Mouse (Mus musculus): ENCODE measurements at regions not wholly inside any gene's neighbourhood (a gene's known extent, or its start where the extent isn't known, plus 50 kb on each side); places are given as distances from the start of the nearest gene placed in this dataset.

- H3K36me3 ChIP-seq (ENCODE audit: control insufficient read depth, insufficient read depth, low read length): no peaks in the 10 kb centered on the region
- H3K4me3 ChIP-seq (replicated peaks; ENCODE audit: low read depth, low read length): no peak overlapping the region
- H3K9me3 ChIP-seq (ENCODE audit: control insufficient read depth, low read length): no peaks in the 10 kb centered on the region
- H3K4me2 ChIP-seq (ENCODE audit: low read length): no peak overlapping the region
- 91% methylated on average over 1 of the region's 1 CpGs for WGBS
- H3K27me3 ChIP-seq (ENCODE audit: control insufficient read depth, insufficient read depth, low read length): no peaks in the 10 kb centered on the region
- no peak overlapping the region for H3K9ac ChIP-seq (replicated peaks; ENCODE audit: low read length)
- ATAC-seq (ENCODE audit: low FRiP score, low TSS enrichment) (no peak), DNase-seq (no peak)
- no peak overlapping the region for H3K27ac ChIP-seq (replicated peaks; ENCODE audit: low read depth, low read length)
- no peaks in the 10 kb centered on the region for H3K4me1 ChIP-seq (ENCODE audit: control insufficient read depth, insufficient read depth, low read length)
These were observed 136.9 kb downstream of the Uaca start for GRCm38 (mm10) chr9:60931290-60931689.

GRCm38 (mm10) chr9:60936937-60937336 is 142.6 kb downstream of the Uaca start:
- 92% methylated on average over 9 of the region's 9 CpGs for WGBS
- DNase-seq (no peak), ATAC-seq (ENCODE audit: low FRiP score, low TSS enrichment) (no peak)
- Histone ChIP-seq H3K27me3 (ENCODE audit: control insufficient read depth, insufficient read depth, low read length) (no peaks in the 10 kb centered on the region), H3K36me3 (ENCODE audit: control insufficient read depth, insufficient read depth, low read length) (no peaks in the 10 kb centered on the region), H3K4me2 (ENCODE audit: low read length) (no peak overlapping the region), H3K27ac (replicated peaks; ENCODE audit: low read depth, low read length) (no peak overlapping the region), H3K9ac (replicated peaks; ENCODE audit: low read length) (no peak overlapping the region), H3K4me3 (replicated peaks; ENCODE audit: low read depth, low read length) (no peak overlapping the region), H3K9me3 (ENCODE audit: control insufficient read depth, low read length) (no peaks in the 10 kb centered on the region), H3K4me1 (ENCODE audit: control insufficient read depth, insufficient read depth, low read length) (peaks cover 8% of the 10 kb centered on the region)

- DNase-seq (peak; percentile 95), ATAC-seq (ENCODE audit: low FRiP score, low TSS enrichment) (peak; percentile 75; the same call in 1 of the 2 replicates)
- H3K9ac ChIP-seq (replicated peaks; ENCODE audit: low read length): no peak overlapping the region
- H3K4me3 ChIP-seq (replicated peaks; ENCODE audit: low read depth, low read length): no peak overlapping the region
- no peaks in the 10 kb centered on the region for H3K27me3 ChIP-seq (ENCODE audit: control insufficient read depth, insufficient read depth, low read length)
- 0 out of 2 replicates have a peak overlapping the region, but pooled peaks have one; percentile 13 for H3K27ac ChIP-seq (replicated peaks; ENCODE audit: low read depth, low read length)
- H3K36me3 ChIP-seq (ENCODE audit: control insufficient read depth, insufficient read depth, low read length): no peaks in the 10 kb centered on the region
- 22% methylated on average over 18 of the region's 18 CpGs for WGBS
- H3K9me3 ChIP-seq (ENCODE audit: control insufficient read depth, low read length): no peaks in the 10 kb centered on the region
- H3K4me1 ChIP-seq (ENCODE audit: control insufficient read depth, insufficient read depth, low read length): peaks cover 8% of the 10 kb centered on the region
- no peak overlapping the region for H3K4me2 ChIP-seq (ENCODE audit: low read length)
These were observed 145.8 kb downstream of the Uaca start for GRCm38 (mm10) chr9:60939858-60940804.

- H3K9me3 ChIP-seq (ENCODE audit: control insufficient read depth, low read length): no peaks in the 10 kb centered on the region
- H3K4me1 ChIP-seq (ENCODE audit: control insufficient read depth, insufficient read depth, low read length): peaks cover 22% of the 10 kb centered on the region
- no peaks in the 10 kb centered on the region for H3K36me3 ChIP-seq (ENCODE audit: control insufficient read depth, insufficient read depth, low read length)
- no peaks in the 10 kb centered on the region for H3K27me3 ChIP-seq (ENCODE audit: control insufficient read depth, insufficient read depth, low read length)
- no peak for DNase-seq
- no peak overlapping the region for H3K9ac ChIP-seq (replicated peaks; ENCODE audit: low read length)
- no peak overlapping the region for H3K27ac ChIP-seq (replicated peaks; ENCODE audit: low read depth, low read length)
- no peak for ATAC-seq (ENCODE audit: low FRiP score, low TSS enrichment)
- 80% methylated on average over 15 of the region's 15 CpGs for WGBS
- no peak overlapping the region for H3K4me3 ChIP-seq (replicated peaks; ENCODE audit: low read depth, low read length)
- H3K4me2 ChIP-seq (ENCODE audit: low read length): no peak overlapping the region
These were observed 153.0 kb downstream of the Uaca start for GRCm38 (mm10) chr9:60947363-60947762.

GRCm38 (mm10) chr9:60948531-60949070 is 154.3 kb downstream of the Uaca start:
- no peaks in the 10 kb centered on the region for H3K27me3 ChIP-seq (ENCODE audit: control insufficient read depth, insufficient read depth, low read length)
- no peak overlapping the region for H3K9ac ChIP-seq (replicated peaks; ENCODE audit: low read length)
- H3K4me1 ChIP-seq (ENCODE audit: control insufficient read depth, insufficient read depth, low read length): peaks cover 22% of the 10 kb centered on the region
- H3K27ac ChIP-seq (replicated peaks; ENCODE audit: low read depth, low read length): no peak overlapping the region
- no peak overlapping the region for H3K4me2 ChIP-seq (ENCODE audit: low read length)
- DNase-seq (no peak), ATAC-seq (ENCODE audit: low FRiP score, low TSS enrichment) (no peak)
- no peaks in the 10 kb centered on the region for H3K9me3 ChIP-seq (ENCODE audit: control insufficient read depth, low read length)
- no peak overlapping the region for H3K4me3 ChIP-seq (replicated peaks; ENCODE audit: low read depth, low read length)
- no peaks in the 10 kb centered on the region for H3K36me3 ChIP-seq (ENCODE audit: control insufficient read depth, insufficient read depth, low read length)
- WGBS: 69% methylated on average over 10 of the region's 10 CpGs

- ATAC-seq (ENCODE audit: low FRiP score, low TSS enrichment): no peak
- Histone ChIP-seq H3K27me3 (ENCODE audit: control insufficient read depth, insufficient read depth, low read length) (no peaks in the 10 kb centered on the region), H3K4me3 (replicated peaks; ENCODE audit: low read depth, low read length) (no peak overlapping the region), H3K4me2 (ENCODE audit: low read length) (no peak overlapping the region), H3K27ac (replicated peaks; ENCODE audit: low read depth, low read length) (peak overlapping the region; percentile 72; the same call in 1 of the 2 replicates), H3K9ac (replicated peaks; ENCODE audit: low read length) (no peak overlapping the region), H3K9me3 (ENCODE audit: control insufficient read depth, low read length) (no peaks in the 10 kb centered on the region), H3K36me3 (ENCODE audit: control insufficient read depth, insufficient read depth, low read length) (no peaks in the 10 kb centered on the region), H3K4me1 (ENCODE audit: control insufficient read depth, insufficient read depth, low read length) (peaks cover 22% of the 10 kb centered on the region)
- 91% methylated on average over 5 of the region's 5 CpGs for WGBS
- no peak for DNase-seq
These were observed 155.8 kb downstream of the Uaca start for GRCm38 (mm10) chr9:60950161-60950560.

GRCm38 (mm10) chr9:60951071-60951561 is 156.8 kb downstream of the Uaca start:
- H3K9ac ChIP-seq (replicated peaks; ENCODE audit: low read length): no peak overlapping the region
- peaks cover 22% of the 10 kb centered on the region for H3K4me1 ChIP-seq (ENCODE audit: control insufficient read depth, insufficient read depth, low read length)
- H3K36me3 ChIP-seq (ENCODE audit: control insufficient read depth, insufficient read depth, low read length): no peaks in the 10 kb centered on the region
- no peaks in the 10 kb centered on the region for H3K9me3 ChIP-seq (ENCODE audit: control insufficient read depth, low read length)
- H3K27me3 ChIP-seq (ENCODE audit: control insufficient read depth, insufficient read depth, low read length): no peaks in the 10 kb centered on the region
- peak; percentile 84 for DNase-seq
- 3% methylated on average over 10 of the region's 10 CpGs for WGBS
- H3K4me2 ChIP-seq (ENCODE audit: low read length): no peak overlapping the region
- ATAC-seq (ENCODE audit: low FRiP score, low TSS enrichment): peak; percentile 40; the same call in 1 of the 2 replicates
- peak overlapping the region; percentile 72 for H3K27ac ChIP-seq (replicated peaks; ENCODE audit: low read depth, low read length)
- no peak overlapping the region for H3K4me3 ChIP-seq (replicated peaks; ENCODE audit: low read depth, low read length)

- ATAC-seq (ENCODE audit: low FRiP score, low TSS enrichment): no peak
- Histone ChIP-seq H3K4me2 (ENCODE audit: low read length) (no peak overlapping the region), H3K9me3 (ENCODE audit: control insufficient read depth, low read length) (no peaks in the 10 kb centered on the region), H3K27ac (replicated peaks; ENCODE audit: low read depth, low read length) (no peak overlapping the region), H3K4me3 (replicated peaks; ENCODE audit: low read depth, low read length) (no peak overlapping the region), H3K36me3 (ENCODE audit: control insufficient read depth, insufficient read depth, low read length) (no peaks in the 10 kb centered on the region), H3K9ac (replicated peaks; ENCODE audit: low read length) (no peak overlapping the region), H3K4me1 (ENCODE audit: control insufficient read depth, insufficient read depth, low read length) (no peaks in the 10 kb centered on the region), H3K27me3 (ENCODE audit: control insufficient read depth, insufficient read depth, low read length) (no peaks in the 10 kb centered on the region)
- WGBS: 55% methylated on average over 5 of the region's 5 CpGs
- DNase-seq: no peak
These were observed 163.1 kb downstream of the Uaca start for GRCm38 (mm10) chr9:60957438-60957837.
